Mouse (Mus musculus): ENCODE data around the gene Spata33. TPM values are rescaled to one million over a fixed set of nuclear protein-coding genes. Genes with fewer than 3 reads are reported as not detected.

Gene Spata33
- polyA plus RNA-seq, 1 experiment from 2014 or later = 3.1 TPM

DNA sequence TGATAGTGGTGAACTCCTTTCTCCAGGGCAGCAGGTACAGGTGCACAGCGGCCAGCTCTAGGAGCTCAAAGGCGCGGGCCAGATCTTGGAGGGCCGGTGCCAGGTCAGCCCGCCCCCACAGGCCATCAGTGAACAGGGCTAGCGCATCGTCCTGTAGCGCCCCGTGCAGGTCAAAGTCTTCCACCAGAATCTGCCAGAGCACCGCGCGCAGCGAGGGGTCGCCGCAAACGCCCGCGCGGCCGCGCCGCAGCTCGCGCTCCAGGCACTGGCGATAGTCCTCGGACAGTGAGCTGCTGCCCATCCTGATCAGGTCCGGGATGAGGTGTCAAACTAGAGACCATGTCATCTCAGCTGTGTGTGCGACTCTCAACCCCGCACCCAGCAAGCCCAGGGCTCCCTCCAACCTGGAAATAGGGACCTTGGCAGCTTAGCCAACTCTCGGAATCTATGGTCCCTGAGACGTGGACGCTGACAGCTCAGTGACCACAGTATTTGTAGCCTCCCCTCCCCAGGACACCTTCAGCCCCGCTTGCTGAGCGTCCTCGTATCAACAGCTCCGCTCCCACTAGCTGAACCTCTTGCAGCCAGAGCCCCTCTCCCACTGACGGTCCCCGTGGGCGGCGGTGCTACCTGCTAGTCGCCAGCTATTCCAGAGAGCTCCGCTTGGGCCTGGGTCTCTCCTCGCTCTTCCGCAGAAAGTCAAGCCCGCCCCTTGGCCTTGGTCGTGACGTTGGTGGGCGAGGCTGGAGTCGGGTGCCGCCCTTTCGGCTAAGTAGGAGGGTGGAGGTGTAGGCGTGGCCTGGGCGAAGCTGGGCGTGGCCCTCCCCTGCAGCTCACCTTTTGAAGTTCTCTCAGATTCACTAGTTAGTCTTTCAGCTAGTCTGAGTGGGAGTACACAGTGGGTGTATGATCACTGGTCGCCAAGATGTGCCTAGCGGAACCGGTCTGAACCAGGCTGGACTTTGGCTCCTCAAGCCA, 23.2 kb downstream of the Spata33 start, which contains the start of gene Spata2l:
Spata2l (minus strand) TSS at position 714 of the 978 bp plus-strand sequence.
- Histone ChIP-seq H3K27ac (ENCODE audit: low read depth) (no peak within 1 kb of the TSS), H3K4me1 (replicated peaks; ENCODE audit: control insufficient read depth, insufficient read depth, low read length) (peaks cover 11% of the 10 kb centered on the region), H3K36me3 (ENCODE audit: control insufficient read depth, insufficient read depth, low read length) (no peaks in the 10 kb centered on the region), H3K9me3 (ENCODE audit: control insufficient read depth, low read length) (no peaks in the 10 kb centered on the region), H3K27me3 (replicated peaks; ENCODE audit: control insufficient read depth, insufficient read depth, low read length) (peaks cover 16% of the 10 kb centered on the region), H3K9ac (ENCODE audit: low read length) (peak within 1 kb of the TSS; percentile 36), H3K4me3 (ENCODE audit: low read depth, low read length) (peak within 1 kb of the TSS; percentile 46), H3K4me2 (ENCODE audit: low read length) (peak within 1 kb of the TSS; percentile 93)
- WGBS = 2% methylated on average over 57 of the region's 57 CpGs
- ATAC-seq (replicated peaks; ENCODE audit: low FRiP score, low TSS enrichment, low read depth) (peak; percentile 86), DNase-seq (ENCODE audit: low spot score) (peak; percentile 90)

DNA sequence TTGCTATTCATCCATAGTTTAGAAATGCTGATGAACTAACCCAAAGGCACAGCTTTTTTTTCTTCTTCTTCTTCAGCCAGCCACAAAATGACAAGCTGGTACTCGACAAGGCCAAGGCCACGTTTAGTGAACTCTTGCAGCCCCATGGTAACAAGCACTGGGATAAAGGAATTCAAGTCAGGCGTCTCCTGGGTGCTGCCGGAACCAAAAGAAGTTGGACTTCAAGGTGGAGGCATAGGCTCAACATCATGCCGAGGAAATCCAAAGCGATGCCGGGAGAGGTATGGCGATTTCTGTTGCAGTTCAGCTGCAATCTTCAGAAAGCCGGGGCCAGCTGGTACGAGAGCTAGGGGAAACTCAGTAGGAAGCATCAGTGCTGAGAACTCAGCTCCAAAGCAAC, 26.8 kb downstream of the Spata33 start:
- H3K36me3 ChIP-seq (ENCODE audit: control insufficient read depth, insufficient read depth, low read length) = peaks cover 20% of the 10 kb centered on the region; the same call in 1 of the 2 replicates
- no peak overlapping the region for H3K4me2 ChIP-seq (ENCODE audit: low read length)
- H3K4me3 ChIP-seq (ENCODE audit: low read depth, low read length) = no peak overlapping the region
- H3K27ac ChIP-seq (ENCODE audit: low read depth) = no peak overlapping the region
- DNase-seq (ENCODE audit: low spot score) = no peak
- WGBS = 89% methylated on average over 10 of the region's 10 CpGs
- peaks cover 11% of the 10 kb centered on the region for H3K4me1 ChIP-seq (replicated peaks; ENCODE audit: control insufficient read depth, insufficient read depth, low read length)
- no peak for ATAC-seq (replicated peaks; ENCODE audit: low FRiP score, low TSS enrichment, low read depth)
- no peak overlapping the region for H3K9ac ChIP-seq (ENCODE audit: low read length)
- H3K9me3 ChIP-seq (ENCODE audit: control insufficient read depth, low read length) = no peaks in the 10 kb centered on the region
- peaks cover 12% of the 10 kb centered on the region for H3K27me3 ChIP-seq (replicated peaks; ENCODE audit: control insufficient read depth, insufficient read depth, low read length)

DNA sequence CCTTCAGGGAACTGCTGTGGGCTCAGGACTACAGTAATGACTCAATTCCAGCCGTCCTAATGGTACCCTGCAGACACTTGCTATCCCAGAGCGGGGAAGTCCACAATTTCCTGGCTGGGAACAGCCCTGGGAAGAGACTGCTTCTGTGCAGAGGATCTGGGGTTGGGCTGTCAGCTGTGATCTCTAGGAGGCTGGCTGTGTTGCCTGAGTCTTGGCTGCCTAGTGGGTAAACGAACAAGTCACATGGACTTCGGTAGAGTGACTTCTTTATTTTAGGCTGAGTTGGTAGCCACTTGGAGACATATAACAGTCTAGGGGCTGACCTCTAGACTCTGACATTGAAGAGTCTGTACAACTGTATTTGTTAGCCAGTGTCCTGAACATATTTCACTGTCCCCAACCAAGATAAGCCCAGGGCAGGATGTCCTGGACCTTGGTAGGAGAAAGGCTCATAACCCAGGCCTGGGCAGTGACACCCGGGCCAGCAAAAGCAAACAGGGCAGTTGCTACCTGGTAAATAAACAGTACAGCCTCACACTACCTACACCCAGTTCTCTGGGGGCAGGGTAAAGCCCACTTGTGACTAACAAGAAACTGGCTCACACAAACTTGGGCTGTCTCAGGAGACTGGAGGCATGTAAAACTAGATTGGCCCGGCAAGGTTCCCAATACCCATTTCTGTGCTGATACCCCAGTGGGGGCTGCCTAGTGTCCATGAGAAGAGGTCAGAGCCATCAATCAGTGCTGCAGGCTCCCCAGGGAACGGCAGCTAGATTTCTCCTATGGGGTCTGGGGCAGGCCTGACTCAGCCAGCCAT, 29.7 kb downstream of the Spata33 start:
- Histone ChIP-seq H3K27me3 (replicated peaks; ENCODE audit: control insufficient read depth, insufficient read depth, low read length) (no peaks in the 10 kb centered on the region), H3K4me2 (ENCODE audit: low read length) (no peak overlapping the region), H3K4me3 (ENCODE audit: low read depth, low read length) (no peak overlapping the region), H3K36me3 (ENCODE audit: control insufficient read depth, insufficient read depth, low read length) (peaks cover 48% of the 10 kb centered on the region), H3K27ac (ENCODE audit: low read depth) (no peak overlapping the region), H3K4me1 (replicated peaks; ENCODE audit: control insufficient read depth, insufficient read depth, low read length) (no peaks in the 10 kb centered on the region), H3K9me3 (ENCODE audit: control insufficient read depth, low read length) (no peaks in the 10 kb centered on the region), H3K9ac (ENCODE audit: low read length) (no peak overlapping the region)
- DNase-seq (ENCODE audit: low spot score) = no peak
- no peak for ATAC-seq (replicated peaks; ENCODE audit: low FRiP score, low TSS enrichment, low read depth)
- 82% methylated on average over 7 of the region's 7 CpGs for WGBS

DNA sequence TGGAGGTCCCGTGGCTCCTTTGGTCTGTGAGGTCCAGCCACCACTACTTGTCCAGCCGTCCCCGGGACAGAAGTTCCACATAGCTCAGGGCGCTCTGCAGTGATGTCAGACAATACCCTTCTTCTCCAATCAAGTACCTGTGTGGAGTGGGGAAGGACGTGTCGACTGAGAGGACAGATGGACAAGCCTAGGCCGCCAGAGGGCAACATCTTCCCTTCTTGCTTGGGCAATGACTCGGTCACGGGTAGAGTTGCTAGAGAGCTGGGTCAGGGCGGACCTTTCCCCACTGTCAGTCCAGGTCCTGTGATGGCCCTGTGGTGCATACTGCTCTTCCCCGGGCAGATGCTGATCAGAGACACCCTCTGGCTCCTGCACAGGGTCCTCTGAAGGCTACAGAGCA, 30.4 kb downstream of the Spata33 start:
- no peaks in the 10 kb centered on the region for H3K9me3 ChIP-seq (ENCODE audit: control insufficient read depth, low read length)
- 68% methylated on average over 11 of the region's 11 CpGs for WGBS
- H3K27ac ChIP-seq (ENCODE audit: low read depth) = no peak overlapping the region
- H3K4me3 ChIP-seq (ENCODE audit: low read depth, low read length) = no peak overlapping the region
- H3K9ac ChIP-seq (ENCODE audit: low read length) = no peak overlapping the region
- peaks cover 56% of the 10 kb centered on the region for H3K36me3 ChIP-seq (ENCODE audit: control insufficient read depth, insufficient read depth, low read length)
- no peaks in the 10 kb centered on the region for H3K27me3 ChIP-seq (replicated peaks; ENCODE audit: control insufficient read depth, insufficient read depth, low read length)
- H3K4me2 ChIP-seq (ENCODE audit: low read length) = no peak overlapping the region
- ATAC-seq (replicated peaks; ENCODE audit: low FRiP score, low TSS enrichment, low read depth) (no peak), DNase-seq (ENCODE audit: low spot score) (no peak)
- no peaks in the 10 kb centered on the region for H3K4me1 ChIP-seq (replicated peaks; ENCODE audit: control insufficient read depth, insufficient read depth, low read length)

DNA sequence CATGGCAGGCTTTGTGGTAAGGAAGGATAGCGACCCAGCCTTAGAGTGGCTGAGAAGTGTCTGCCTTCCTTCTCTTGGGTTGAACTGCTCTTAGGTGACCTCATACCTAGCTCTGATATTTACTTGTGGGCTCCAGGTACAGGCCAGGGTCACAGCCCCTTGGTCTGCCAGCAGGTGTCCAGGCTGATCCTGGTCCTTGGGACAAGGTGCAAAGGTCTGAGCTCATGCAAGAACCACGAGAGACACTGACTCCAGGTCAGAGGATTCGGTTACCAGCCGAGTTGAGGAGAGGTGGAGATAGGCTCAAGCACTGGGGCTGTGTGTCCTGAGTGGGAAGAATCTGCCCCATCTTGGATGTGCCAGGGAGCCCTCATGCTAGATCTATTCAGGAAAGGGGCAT, 31.8 kb downstream of the Spata33 start:
- no peak for ATAC-seq (replicated peaks; ENCODE audit: low FRiP score, low TSS enrichment, low read depth)
- 87% methylated on average over 4 of the region's 4 CpGs for WGBS
- Histone ChIP-seq H3K9ac (ENCODE audit: low read length) (no peak overlapping the region), H3K4me3 (ENCODE audit: low read depth, low read length) (no peak overlapping the region), H3K4me1 (replicated peaks; ENCODE audit: control insufficient read depth, insufficient read depth, low read length) (no peaks in the 10 kb centered on the region), H3K9me3 (ENCODE audit: control insufficient read depth, low read length) (no peaks in the 10 kb centered on the region), H3K36me3 (ENCODE audit: control insufficient read depth, insufficient read depth, low read length) (peaks cover 69% of the 10 kb centered on the region), H3K27me3 (replicated peaks; ENCODE audit: control insufficient read depth, insufficient read depth, low read length) (no peaks in the 10 kb centered on the region), H3K4me2 (ENCODE audit: low read length) (no peak overlapping the region), H3K27ac (ENCODE audit: low read depth) (no peak overlapping the region)
- DNase-seq (ENCODE audit: low spot score) = no peak

DNA sequence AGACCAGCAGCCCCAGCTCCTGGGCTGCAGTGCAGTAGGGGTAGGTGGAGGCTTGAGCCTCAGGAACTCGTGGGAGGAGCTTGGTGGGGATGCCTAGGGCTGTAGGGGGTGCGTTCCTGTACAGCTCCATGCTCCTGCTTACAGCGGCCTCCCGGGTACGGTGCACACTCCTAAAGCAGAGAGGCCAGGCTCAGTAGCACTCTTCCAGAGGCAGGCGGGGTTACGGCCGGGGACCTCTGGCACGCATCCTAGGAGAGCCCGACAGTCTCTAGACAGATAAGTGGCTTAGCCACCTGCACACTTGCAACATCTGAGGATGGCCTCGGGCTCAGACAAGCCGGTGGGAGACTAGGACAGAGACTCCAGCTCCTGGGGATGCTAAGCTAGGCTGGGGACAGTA, 32.9 kb downstream of the Spata33 start:
- Histone ChIP-seq H3K27ac (ENCODE audit: low read depth) (no peak overlapping the region), H3K9me3 (ENCODE audit: control insufficient read depth, low read length) (no peaks in the 10 kb centered on the region), H3K27me3 (replicated peaks; ENCODE audit: control insufficient read depth, insufficient read depth, low read length) (no peaks in the 10 kb centered on the region), H3K4me2 (ENCODE audit: low read length) (no peak overlapping the region), H3K9ac (ENCODE audit: low read length) (no peak overlapping the region), H3K4me1 (replicated peaks; ENCODE audit: control insufficient read depth, insufficient read depth, low read length) (no peaks in the 10 kb centered on the region), H3K36me3 (ENCODE audit: control insufficient read depth, insufficient read depth, low read length) (peaks cover 80% of the 10 kb centered on the region), H3K4me3 (ENCODE audit: low read depth, low read length) (no peak overlapping the region)
- DNase-seq (ENCODE audit: low spot score) = no peak
- no peak for ATAC-seq (replicated peaks; ENCODE audit: low FRiP score, low TSS enrichment, low read depth)
- WGBS = 85% methylated on average over 12 of the region's 12 CpGs

DNA sequence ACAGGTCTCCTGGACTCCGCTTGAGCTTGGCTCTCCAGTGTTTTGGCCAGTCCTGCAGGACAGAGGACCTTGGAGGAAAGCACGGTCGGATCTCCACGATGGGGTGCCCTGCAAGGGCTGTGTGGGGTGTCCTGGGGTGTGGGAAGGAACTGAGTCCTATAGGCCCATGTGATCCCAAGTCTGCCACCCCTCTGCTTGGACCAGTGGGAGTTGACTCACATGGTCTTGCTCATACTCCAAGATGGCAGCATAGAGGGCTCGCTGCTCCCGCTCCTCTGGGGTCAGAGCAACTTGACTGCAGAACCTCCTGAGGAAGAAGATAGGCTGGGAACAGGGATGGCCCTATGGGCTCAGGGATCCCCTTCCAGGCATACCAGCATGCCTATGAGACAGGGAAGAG, 35.1 kb downstream of the Spata33 start:
- Histone ChIP-seq H3K9me3 (ENCODE audit: control insufficient read depth, low read length) (no peaks in the 10 kb centered on the region), H3K9ac (ENCODE audit: low read length) (no peak overlapping the region), H3K36me3 (ENCODE audit: control insufficient read depth, insufficient read depth, low read length) (peaks cover 87% of the 10 kb centered on the region), H3K27ac (ENCODE audit: low read depth) (no peak overlapping the region), H3K4me1 (replicated peaks; ENCODE audit: control insufficient read depth, insufficient read depth, low read length) (peaks cover 4% of the 10 kb centered on the region; the same call in 1 of the 2 replicates), H3K27me3 (replicated peaks; ENCODE audit: control insufficient read depth, insufficient read depth, low read length) (no peaks in the 10 kb centered on the region), H3K4me2 (ENCODE audit: low read length) (no peak overlapping the region), H3K4me3 (ENCODE audit: low read depth, low read length) (no peak overlapping the region)
- WGBS = 96% methylated on average over 6 of the region's 6 CpGs
- ATAC-seq (replicated peaks; ENCODE audit: low FRiP score, low TSS enrichment, low read depth) (no peak), DNase-seq (ENCODE audit: low spot score) (no peak)

DNA sequence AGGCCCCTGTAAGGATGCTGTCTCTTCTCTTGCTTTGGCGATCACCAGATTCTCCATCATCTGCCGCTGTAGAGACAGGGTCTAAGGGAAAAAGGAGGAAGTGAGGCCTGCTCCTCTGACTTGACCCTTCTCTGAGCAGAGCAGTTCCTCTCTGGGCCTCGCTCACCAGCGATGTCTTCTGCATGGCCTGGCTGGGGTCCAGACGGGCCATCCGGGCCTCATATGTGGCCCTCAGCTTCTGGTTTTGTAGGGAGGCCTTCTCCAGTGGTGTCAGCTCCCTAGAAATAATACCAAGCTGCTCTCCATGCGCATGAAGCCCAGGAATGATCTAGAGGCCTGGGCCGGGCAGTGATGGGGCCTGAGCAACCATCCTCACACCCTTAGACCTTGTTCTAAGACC, 36.0 kb downstream of the Spata33 start:
- 93% methylated on average over 8 of the region's 8 CpGs for WGBS
- H3K9me3 ChIP-seq (ENCODE audit: control insufficient read depth, low read length) = no peaks in the 10 kb centered on the region
- H3K27ac ChIP-seq (ENCODE audit: low read depth) = no peak overlapping the region
- H3K4me3 ChIP-seq (ENCODE audit: low read depth, low read length) = no peak overlapping the region
- H3K4me1 ChIP-seq (replicated peaks; ENCODE audit: control insufficient read depth, insufficient read depth, low read length) = peaks cover 11% of the 10 kb centered on the region
- H3K9ac ChIP-seq (ENCODE audit: low read length) = no peak overlapping the region
- H3K27me3 ChIP-seq (replicated peaks; ENCODE audit: control insufficient read depth, insufficient read depth, low read length) = no peaks in the 10 kb centered on the region
- DNase-seq (ENCODE audit: low spot score) (no peak), ATAC-seq (replicated peaks; ENCODE audit: low FRiP score, low TSS enrichment, low read depth) (no peak)
- peaks cover 79% of the 10 kb centered on the region for H3K36me3 ChIP-seq (ENCODE audit: control insufficient read depth, insufficient read depth, low read length)
- H3K4me2 ChIP-seq (ENCODE audit: low read length) = no peak overlapping the region
